Mouse (Mus musculus) left cerebral cortex, adult 8-10 months (tissue): ENCODE data around the gene Cfl1. TPM values are rescaled to one million over a fixed set of nuclear protein-coding genes. Genes with fewer than 3 reads are reported as not detected.
"Not testable (repeated sequence)": the region's sequence is repeated elsewhere in the genome, so short reads cannot be mapped to it uniquely, and the experiment has no call there.

Experiments used
- DNase-seq, 2 experiments: peaks; one replicate each; pipeline ENCODE4 v3.0.0; 2022; ENCODE audit warnings: low spot score in 2 of 2
- total RNA-seq, 4 experiments: library from RNA; stranded (reverse); gene quantifications; 2 replicates each; pipeline ENCODE4 v1.2.4; 2022

The Cfl1 gene
- total RNA-seq, 4 experiments from 2014 or later, result 1,338 to 1,440 (median 1,412) TPM

GRCm38 (mm10) chr19:5488878-5489571 lies 1.2 kb upstream of the Cfl1 start:
- peak; percentile 93 to 98 for DNase-seq

GRCm38 (mm10) chr19:5489721-5490120 lies 534 bp upstream of the Cfl1 start:
- DNase-seq, result not testable (repeated sequence)

- peak; percentile 70 to 80 for DNase-seq
Measured at GRCm38 (mm10) chr19:5490898-5491708, 848 bp downstream of the Cfl1 start.

- DNase-seq, result no peak
Measured at GRCm38 (mm10) chr19:5492641-5493040, 2.4 kb downstream of the Cfl1 start.

- not testable (repeated sequence) for DNase-seq
Measured at GRCm38 (mm10) chr19:5493301-5493721, 3.1 kb downstream of the Cfl1 start.

- DNase-seq, result no peak
Measured at GRCm38 (mm10) chr19:5494314-5494713, 4.1 kb downstream of the Cfl1 start.

GRCm38 (mm10) chr19:5495353-5496051 lies 5.2 kb downstream of the Cfl1 start:
- DNase-seq, result no peak

- DNase-seq, result no peak
Measured at GRCm38 (mm10) chr19:5496052-5496370, 5.8 kb downstream of the Cfl1 start.

- DNase-seq, result no peak
Measured at GRCm38 (mm10) chr19:5500330-5500875, 10.1 kb downstream of the Cfl1 start.

GRCm38 (mm10) chr19:5503687-5504086 lies 13.4 kb downstream of the Cfl1 start, which contains the start of gene 1700020D05Rik:
1700020D05Rik (minus strand) TSS chr19:5503787.
- no peak for DNase-seq

- peak; percentile 91 to 100 for DNase-seq
Measured at GRCm38 (mm10) chr19:5510031-5511026, 20.1 kb downstream of the Cfl1 start, which contains the start of gene Snx32. Snx32 (minus strand) TSS chr19:5510538.

- DNase-seq, result no peak
Measured at GRCm38 (mm10) chr19:5511074-5511632, 20.9 kb downstream of the Cfl1 start.

GRCm38 (mm10) chr19:5512091-5513004 lies 22.1 kb downstream of the Cfl1 start:
- no peak for DNase-seq

GRCm38 (mm10) chr19:5513005-5513349 lies 22.7 kb downstream of the Cfl1 start:
- DNase-seq, result no peak

GRCm38 (mm10) chr19:5515840-5516777 lies 25.9 kb downstream of the Cfl1 start:
- no peak for DNase-seq

GRCm38 (mm10) chr19:5516906-5517505 lies 26.8 kb downstream of the Cfl1 start:
- no peak for DNase-seq

GRCm38 (mm10) chr19:5518721-5519120 lies 28.5 kb downstream of the Cfl1 start:
- DNase-seq, result no peak

- no peak for DNase-seq
Measured at GRCm38 (mm10) chr19:5525204-5525603, 34.9 kb downstream of the Cfl1 start.
